Mouse (Mus musculus) spleen, postnatal 10 days (tissue): ENCODE data around the gene Kif1a.

Experiments used
- DNase-seq, 2 experiments: peaks; one replicate each; pipeline ENCODE4 v3.0.0; 2021 to 2022; ENCODE audit warnings: low spot score in 2 of 2

The Kif1a gene

DNA sequence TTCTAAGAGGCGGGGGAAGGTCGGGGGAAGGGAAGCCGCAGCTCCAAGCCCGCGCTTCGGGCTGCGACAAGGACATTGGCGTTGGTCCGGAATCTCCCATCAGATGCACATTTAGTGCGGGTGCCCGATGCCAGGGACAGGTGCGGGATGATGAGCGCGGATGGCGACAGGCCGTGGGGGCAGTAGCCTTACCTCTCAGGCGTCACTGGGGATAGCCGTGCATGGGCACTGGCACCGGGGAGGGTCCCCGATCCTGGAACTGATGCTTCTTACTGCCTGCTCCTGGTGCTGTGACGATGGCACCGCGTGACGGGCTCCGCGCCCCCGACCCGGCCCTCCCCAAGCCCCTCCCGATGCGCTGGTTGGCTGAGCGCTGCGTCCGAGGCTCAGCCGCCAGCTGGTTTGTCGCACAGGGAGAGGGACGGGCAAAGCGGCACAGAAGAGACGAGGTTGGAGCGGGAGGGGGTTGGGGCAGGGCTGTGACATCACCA is at the start of gene Kif1a:
TSS of gene Kif1a (minus strand) at position 381 of the 491 bp plus-strand sequence.
- DNase-seq = no peak

DNA sequence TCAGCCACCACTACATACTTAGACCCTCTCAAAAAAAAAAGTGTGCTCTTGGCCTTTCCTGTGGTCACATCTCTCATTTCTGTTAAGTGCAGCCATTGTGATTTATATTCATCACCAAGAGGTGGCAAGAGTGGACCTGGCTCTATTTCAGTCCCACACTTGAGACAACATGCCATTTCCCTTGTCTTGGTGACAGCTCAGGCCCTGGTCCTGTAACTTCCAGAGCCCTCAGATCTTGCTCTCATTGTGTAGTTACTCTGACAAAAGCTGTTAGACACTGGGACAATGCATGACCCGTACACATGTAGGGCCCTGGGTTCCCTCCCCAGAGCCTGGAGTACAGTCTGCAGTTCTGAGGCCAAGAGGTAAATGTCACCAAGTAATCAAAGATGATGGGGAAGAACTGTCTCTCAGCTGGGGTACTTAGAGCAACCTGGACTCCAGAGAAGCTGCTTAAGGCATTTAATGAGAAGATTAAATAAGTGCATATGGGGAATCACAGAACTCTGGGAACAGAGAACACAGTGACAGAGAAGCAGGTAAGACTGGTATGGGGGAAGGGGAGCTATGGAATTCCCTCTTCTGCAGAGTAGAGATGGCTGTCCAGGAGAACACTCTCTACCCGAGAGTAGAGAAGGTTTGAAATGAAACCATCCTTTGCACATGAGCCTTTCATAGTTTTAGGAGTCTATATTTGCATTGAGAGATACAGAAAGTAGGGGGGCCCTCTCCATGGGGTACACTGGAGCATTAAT is 49.3 kb upstream of the Kif1a start:
- no peak for DNase-seq

DNA sequence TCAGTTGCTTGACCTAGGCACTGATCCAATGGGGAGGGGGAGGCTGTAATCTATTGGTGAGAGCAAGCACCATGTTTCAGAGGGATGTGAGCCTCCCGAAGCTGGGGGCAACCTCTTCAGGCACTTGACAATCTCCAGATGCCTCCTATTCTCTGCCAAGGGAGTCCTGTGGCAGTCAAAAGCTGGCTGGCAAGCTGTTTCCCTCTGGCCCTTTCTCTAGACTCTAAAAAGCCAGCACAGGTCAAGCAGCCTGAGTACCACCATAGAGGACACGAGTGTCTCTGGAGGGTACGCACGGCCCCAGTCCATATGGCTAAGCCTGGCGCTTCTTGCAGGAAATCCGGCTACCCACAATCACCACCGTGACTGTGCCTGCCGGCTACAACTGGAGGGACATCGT is 42.4 kb upstream of the Kif1a start:
- DNase-seq = no peak

DNA sequence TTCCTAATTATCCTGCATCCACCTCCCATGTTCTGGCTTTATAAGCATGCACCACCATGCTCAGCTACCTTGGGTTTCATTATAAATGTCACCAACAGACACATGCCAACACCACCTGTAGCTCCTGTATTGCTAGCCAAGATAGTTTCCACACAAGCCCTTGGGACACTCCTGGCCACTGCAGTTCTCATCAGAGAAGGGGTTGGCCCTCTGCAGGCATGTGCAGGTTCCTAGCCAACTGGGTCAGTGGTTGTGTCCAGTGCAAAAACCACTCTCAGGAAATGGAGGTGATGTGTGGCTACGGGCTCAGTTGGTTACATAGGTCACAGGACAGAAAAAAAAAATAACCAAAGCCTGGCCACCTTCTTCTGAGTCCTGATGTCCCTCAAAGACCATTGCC is 41.1 kb upstream of the Kif1a start:
- DNase-seq = no peak

DNA sequence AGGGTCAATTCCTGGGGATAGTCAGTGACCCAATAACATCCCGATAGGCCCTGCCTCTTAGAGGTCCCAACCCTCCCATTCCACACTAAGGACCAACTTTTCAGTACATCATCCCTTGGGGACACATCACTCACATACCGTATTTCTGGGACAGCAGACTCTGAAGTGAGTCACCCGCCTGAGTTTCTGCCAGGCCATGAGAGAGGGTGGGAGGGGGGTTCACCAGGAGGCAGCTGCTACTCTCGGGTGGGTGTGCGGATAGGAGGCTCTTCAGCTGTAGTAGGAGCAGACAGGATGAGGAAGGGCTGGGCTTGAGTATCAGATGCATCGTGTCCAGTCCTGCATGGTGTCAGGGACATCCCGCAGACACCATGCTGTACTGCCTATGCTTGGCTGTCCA is 38.0 kb upstream of the Kif1a start:
- no peak for DNase-seq

DNA sequence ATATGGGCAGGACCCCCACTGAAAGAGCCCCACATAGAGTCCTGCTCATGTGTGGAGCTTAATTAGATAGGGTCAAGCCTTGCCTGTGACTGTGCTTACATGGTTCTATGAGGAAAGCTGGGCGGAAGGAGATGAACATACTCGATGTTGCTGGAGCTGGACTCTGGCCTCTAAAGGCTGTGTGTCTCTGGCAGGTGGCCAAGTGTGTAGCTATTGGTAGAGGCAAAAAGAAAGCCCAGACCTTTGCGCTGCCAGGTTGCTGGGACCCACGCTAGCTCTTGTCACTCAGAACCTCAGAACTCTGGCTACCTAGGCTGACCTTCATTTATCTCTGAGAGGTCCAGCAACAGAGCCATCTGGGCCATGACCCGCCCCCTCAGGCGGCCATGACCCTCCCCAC is 36.8 kb upstream of the Kif1a start:
- DNase-seq = no peak

DNA sequence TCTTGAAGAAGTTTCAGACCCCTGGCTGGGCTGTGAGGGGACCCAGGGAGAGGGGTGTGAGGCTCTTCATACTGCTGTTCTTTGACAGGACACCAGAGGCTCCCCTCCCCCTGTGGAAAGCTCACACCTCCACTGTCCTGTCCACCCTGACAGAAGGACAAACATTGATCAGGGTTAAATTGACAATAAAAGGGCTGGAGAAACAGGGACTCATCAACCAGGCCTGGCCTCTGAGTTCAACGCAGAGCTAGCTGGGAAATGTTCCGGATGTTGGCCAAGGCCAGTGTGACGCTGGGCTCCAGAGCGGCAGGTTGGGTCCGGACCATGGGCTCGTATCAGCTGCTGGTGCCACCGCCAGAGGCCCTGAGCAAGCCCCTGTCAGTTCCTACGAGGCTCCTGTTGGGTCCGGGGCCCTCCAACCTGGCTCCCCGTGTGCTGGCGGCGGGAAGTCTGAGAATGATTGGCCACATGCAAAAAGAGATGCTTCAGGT is 33.3 kb upstream of the Kif1a start, which contains the start of gene Agxt:
TSS of gene Agxt (plus strand) at position 205 of the 491 bp plus-strand sequence.
- no peak for DNase-seq

DNA sequence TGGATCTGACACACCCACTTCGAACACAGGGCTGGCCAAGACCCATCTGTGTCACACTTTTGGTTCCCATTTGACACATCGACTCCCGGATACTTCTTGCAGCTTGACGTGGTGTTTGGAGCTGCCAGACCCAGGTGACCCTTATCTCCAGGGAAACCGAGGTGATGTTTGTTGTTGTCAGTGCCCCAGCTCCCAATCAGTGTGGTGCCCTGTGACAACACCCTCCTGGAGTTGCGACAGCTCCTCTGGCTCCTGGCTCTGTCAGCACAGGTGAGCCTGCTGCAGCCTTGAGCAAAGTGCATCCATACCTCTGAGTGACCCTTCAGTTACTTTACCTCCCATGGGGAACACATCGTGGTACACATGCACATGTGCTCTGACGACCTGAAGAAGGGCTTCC is 30.9 kb upstream of the Kif1a start:
- no peak for DNase-seq

DNA sequence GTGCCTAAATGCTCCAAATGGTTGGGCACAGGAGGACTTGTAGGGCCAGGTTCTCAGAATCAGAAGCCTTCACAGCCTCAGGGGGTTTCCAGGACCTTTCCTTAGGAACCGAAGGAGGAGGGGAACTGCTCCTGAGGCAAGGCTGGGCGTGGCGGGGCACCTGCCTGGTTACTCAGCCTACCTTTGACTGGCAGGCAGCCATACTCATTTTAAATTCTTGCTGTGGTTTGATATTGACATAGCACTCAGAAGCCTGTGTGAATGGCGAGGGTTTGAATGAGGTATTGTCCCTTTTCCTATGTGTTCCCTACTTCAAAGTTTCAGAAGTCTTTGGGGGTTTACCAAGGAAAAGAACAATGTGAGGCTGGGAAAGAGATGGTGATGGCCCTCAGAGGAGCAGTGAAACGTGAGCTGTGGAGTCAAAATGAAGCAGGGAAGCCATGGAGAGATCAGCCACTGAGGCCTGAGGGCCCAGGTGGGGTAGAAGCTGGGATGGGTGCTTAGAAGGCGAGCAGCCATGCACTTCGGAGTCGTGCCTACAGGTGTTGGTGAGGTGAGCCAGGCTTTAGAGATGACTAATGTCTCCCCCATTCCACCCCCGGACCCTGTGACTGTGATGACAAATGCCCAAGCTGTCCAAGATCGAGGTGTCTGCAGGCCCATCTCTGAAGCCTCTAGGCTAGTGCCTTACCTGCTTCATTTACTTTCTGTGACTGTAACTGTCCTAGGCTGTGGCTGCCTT is 28.7 kb upstream of the Kif1a start:
- no peak for DNase-seq

DNA sequence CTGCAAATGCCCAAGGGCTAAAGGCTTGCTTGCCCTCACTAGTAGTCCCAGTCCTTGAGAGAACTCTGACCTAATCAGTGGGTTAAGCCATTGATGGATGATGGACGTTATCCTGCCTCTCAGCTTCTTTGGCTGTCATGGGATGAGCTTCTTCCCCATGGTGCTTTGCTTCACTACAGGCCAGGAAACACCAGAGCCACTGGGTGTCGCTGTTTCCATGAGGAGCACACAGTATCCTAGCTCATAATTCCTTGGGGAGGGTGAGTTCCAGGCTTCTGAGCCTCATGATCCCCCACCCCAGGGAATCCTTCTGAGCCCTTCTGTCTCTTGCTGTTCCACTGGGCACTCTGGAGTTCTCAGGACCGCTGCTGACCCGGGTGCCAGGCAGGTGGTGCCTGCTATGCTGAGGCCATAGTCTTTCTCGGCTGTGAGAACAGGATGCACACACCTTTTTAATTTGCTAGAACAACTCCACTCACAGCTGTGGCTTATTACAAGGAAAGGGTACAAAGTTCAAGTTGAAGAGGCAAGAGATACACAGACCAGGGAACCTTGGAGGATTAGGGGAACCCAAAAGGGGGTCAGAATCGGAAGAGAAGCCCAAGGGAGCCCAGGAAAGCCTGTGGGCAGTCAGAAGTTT is 27.1 kb upstream of the Kif1a start:
- peak in 1 of 2 experiments; percentile 32 for DNase-seq

DNA sequence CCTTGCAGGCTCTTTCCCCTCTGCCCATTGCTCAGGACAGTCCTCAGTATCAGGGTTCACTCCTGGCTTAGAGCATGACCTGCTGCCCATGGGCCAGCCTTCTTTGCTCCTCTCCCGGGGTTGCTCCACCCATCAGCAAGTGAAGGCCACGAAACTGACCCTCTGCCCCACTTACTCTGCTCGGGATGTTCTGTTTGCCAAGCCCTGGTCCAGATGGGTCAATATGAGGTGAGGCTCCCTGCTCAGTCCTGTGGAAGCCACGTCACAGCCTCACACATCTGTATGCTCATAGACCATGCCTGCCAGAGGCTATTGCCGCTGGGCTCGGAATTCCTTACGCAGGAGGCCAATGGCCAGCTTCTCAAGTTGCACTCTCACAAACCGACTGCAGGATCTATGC is 26.5 kb upstream of the Kif1a start:
- DNase-seq = no peak

DNA sequence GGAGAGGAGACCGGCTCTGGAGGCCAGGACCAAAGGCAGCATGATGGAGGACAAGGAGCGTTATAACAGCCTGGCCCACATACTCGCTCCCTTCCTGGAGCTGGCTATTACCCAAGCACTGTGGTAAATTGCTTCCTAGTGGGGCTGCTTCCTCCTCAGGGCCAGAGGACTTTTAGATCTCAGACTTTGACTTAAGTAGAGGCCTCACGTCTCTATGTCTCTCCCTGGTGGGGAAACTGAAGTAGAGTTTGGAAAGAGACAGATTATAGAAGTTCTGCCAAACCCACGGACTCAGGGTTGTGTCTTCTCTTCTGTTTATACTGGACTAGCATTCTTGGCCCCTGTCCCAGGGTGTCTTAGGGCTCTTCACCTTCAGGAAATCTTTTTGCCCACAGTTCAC is 23.5 kb upstream of the Kif1a start:
- DNase-seq = no peak

DNA sequence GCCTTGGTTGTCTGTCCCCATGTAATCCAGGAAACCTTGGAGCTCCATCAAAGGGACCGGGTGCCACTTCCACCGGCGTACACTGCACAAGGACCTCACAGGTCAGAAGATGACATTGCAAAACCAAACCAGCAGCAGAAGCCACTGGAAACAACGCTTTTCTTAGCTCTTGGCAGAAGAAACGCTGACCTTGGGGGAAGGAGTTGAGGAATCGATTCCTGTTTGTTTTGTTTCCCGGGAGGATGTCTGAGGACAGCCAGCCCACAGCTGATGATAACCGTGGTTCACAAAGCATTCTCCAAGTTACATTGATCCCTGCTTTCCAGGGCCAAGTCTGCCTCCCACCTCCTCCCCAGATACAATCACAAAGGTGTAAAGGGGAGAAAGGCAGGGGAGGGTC is 22.3 kb upstream of the Kif1a start:
- DNase-seq = no peak

DNA sequence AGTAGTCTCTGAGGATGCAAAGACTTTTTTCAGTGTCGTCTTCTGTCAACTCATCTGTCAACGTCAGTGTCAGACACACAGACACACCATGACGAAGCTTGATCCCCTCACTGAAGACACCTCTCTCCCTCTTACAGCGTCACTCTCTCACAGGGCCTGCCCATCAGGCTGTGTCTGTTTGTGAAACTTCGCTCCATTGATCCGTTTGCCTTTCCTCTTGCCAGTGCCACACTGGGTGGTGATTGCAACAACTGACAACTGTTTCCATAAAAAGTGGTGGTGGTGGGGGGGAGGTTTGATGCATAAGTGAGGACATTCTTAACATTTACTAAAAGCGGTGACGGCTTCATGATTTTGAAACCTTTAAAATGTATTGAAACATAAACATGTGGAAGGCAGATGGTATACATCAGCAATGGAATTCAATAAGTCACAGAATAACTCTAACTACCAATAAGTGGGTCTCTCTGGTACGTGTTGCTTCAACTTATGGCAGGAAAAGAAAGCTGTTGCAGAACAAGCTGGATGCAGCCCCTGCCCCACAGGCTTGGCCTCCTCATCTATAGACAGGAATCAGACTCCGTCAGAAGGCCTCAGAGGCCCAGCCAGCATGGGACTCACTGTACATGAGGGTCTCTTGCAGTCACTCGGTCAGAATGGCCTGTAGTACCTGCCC is 21.6 kb upstream of the Kif1a start:
- DNase-seq = no peak

DNA sequence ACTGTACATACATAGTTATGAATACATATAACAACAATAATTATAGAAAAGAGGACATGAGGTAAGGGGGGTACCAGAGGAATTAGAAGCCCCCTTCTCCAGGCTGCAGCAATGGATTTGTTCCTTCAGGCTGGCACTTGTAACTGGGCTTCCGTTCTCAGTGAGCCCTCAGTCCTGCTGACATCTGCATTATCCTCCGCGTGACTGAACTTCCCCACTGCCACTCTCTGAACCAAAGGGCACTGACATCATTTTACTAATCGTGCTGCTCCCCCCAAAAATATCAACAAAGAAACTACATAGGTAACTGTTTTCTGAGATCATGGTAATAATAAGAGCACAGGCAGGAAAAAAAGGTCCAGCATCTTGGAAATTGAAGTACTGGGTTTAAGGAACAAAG is 17.1 kb upstream of the Kif1a start:
- no peak for DNase-seq

DNA sequence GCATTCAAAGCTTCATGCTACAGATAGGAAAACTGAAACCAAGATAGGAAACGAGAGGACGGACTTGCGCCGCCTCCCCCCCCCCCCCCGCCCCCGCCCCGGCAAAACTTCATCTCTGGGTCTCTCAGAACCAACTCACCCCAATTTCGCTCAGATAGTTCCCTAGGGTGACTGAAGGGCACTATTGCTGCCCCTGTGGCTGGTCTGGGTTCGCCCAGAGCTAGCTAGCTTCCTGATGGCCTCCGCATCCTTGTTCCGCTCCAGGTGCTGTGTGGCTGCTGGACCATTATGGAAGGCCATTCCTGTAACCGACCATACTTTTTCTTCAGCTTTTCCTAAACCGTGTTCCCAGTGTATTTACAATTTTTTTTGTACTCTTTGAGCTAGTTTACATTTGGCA is 13.7 kb upstream of the Kif1a start:
- no peak for DNase-seq

DNA sequence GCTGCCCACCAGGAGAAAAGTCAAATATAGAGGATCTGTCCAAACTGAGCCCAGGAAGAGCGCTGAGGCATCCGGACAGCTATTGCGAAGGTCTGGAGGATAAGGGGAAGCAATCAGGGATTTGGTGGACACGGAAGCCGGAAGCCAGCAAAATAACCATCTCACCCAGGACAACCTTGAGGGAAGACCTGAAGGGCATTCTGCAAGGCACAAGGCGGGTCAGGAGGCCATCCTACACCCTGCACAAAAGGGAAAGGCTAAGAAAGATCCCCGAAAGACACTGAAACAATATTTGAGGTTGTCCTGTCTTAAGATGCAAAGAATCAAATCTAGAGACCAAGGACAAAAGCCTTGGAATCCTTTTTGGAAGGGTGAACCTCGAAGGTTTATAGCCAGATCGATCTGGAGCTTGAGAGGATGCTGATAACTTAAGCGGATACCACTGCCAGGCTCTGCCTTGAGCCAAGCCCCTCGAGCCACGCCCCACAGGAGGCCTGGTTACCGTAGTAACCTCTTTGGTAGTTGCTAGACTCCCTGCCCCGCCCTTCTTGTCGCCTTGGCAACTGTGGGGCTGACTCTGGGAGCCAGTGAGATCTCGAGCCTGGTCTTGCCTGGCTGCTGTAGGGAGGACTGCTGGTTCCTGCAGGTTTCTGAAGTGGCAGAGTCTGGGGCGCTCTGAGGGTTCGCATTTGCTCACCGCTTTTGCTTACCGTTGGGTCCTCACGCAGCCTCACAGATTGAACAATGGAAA is 13.1 kb upstream of the Kif1a start:
- peak in 1 of 2 experiments; percentile 47 for DNase-seq

DNA sequence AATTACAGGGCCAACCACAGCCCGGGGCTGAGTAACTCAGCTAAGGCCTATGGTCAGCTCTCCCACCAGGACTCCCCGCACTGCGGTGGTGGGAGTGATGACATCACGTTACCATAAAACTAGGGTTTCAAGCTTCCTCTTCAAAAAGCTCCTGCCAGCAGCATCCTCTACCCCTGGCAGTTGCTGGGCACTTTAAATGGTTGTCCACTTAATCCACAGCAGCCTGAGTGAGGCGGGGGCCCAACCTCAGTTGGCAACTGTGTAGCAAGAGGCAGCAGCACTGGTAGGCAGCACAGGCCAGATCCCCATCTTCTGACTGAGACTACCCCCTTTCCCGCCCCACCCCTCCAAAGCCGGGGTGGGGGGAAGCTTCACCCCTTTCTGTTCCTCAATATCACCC is 949 bp upstream of the Kif1a start:
- DNase-seq = no peak

DNA sequence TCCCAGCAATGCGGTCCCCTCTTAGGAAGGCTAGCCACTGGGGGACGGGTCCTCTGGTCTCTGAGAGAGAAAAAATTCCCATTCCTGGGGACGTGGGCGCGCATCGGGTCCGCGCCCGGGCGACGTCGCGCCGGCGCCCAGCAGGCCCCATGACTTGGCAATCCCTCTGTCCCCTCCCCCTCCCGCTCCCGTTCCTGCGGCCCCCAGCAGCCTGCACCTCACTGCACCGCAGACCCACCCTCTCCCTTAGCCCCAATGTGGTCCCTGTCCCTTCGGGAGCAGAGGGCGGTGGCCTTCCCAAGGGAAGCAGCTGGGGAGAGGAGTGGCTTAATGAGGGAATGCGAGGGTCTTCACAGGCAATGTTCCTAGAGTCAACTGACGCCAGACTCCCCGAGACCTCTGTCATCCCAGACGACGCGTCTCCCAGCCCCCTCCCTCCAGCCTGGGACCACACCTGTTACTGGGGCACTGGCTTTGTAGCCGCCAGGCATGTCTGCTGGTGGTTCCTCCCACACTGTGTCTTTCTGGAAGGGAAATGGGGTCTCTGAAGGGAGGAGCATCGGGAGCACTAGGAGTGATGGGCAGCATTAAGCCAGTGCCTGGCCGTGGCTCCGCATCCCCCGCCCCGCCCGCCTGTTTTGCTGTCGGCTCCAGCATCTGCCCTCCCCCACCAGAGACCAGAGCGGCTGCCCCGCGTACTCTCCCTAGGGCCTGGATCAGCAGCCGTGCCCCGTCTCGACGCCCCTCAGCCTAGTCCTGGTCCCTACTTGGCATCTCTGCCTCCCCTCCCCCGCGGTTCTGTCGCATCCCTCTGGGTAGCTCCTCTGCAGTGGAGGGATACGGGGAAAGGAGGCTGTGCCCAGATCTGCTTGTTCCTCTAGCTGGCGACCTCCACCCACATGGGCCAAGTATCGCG is 917 bp downstream of the Kif1a start:
- no peak for DNase-seq

DNA sequence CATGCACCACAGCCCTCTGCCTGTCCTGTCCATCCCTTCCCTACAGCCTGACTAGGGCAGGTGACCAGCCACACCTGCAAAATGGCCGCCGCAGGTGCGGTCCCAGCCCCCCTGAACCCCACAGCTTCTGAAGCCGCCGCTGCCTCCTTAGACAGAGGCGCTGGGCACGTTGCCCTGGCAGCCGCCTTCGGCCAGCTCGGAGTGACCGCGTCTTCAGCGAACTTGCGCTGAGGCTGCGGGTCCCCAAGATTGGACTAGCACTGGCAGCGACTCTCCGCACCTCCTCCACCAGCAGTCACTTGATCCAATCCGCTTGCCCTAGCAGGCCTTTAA is 1.5 kb downstream of the Kif1a start:
- no peak for DNase-seq
